Mouse (Mus musculus): ENCODE measurements around the gene Actr3. TPM values are rescaled to one million over a fixed set of nuclear protein-coding genes. Genes with fewer than 3 reads are reported as not detected.

The Actr3 gene
- polyA plus RNA-seq, 1 experiment from 2014 or later, result 248 TPM

GRCm38 (mm10) chr1:125437161-125437560 is 1.6 kb upstream of the Actr3 start:
- no peak for ATAC-seq (ENCODE audit: low FRiP score, low read depth)
- no peak overlapping the region for H3K4me3 ChIP-seq
- 86% methylated on average over 2 of the region's 2 CpGs for WGBS
- no peak overlapping the region for H3K9ac ChIP-seq (replicated peaks)
- H3K4me1 ChIP-seq, result peaks cover 11% of the 10 kb centered on the region
- no peaks in the 10 kb centered on the region for H3K9me3 ChIP-seq
- H3K27me3 ChIP-seq, result no peaks in the 10 kb centered on the region; the same call in 1 of the 2 replicates
- no peak overlapping the region for H3K4me2 ChIP-seq (replicated peaks)
- no peaks in the 10 kb centered on the region for H3K36me3 ChIP-seq
- no peak overlapping the region for H3K27ac ChIP-seq (replicated peaks)

- no peak for ATAC-seq (ENCODE audit: low FRiP score, low read depth)
- Histone ChIP-seq H3K4me1 (peaks cover 18% of the 10 kb centered on the region), H3K27ac (replicated peaks) (peak overlapping the region; percentile 99), H3K4me3 (peak overlapping the region; percentile 82), H3K36me3 (no peaks in the 10 kb centered on the region), H3K9ac (replicated peaks) (peak overlapping the region; percentile 86), H3K27me3 (no peaks in the 10 kb centered on the region; the same call in 1 of the 2 replicates), H3K4me2 (replicated peaks) (peak overlapping the region; percentile 62), H3K9me3 (no peaks in the 10 kb centered on the region)
- WGBS, result under 1% methylated on average over 20 of the region's 23 CpGs
Observed at GRCm38 (mm10) chr1:125435018-125435368, 534 bp downstream of the Actr3 start.

DNA sequence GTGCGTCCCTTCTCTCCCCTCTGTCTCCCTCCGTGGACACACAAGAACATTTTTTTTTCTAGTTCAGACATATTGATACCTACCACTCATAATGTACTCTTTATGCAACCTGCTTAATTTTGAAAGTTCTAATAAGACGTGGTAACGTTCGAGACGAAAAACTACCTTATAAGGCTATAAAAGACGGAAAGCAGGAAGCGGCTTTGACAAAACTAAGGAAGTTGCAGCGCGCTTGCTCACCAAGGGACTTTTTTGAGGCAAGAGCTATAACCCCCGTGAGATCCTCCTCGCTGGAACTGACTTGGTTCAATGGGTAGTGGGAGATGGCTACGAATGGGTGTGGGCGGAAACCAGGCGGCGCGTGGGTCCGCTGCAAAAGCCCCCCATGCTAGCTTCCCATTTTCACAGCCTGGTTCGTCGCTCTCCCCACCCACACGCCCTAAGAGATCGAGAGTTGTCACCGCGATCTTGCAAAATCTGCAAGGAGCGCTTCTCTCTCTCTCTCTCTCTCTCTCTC is 984 bp downstream of the Actr3 start:
- peak; percentile 5 for ATAC-seq (ENCODE audit: low FRiP score, low read depth)
- Histone ChIP-seq H3K4me2 (replicated peaks) (peak overlapping the region; percentile 62), H3K36me3 (no peaks in the 10 kb centered on the region), H3K27ac (replicated peaks) (peak overlapping the region; percentile 99), H3K4me1 (peaks cover 18% of the 10 kb centered on the region), H3K9me3 (no peaks in the 10 kb centered on the region), H3K4me3 (peak overlapping the region; percentile 82), H3K27me3 (no peaks in the 10 kb centered on the region; the same call in 1 of the 2 replicates), H3K9ac (replicated peaks) (peak overlapping the region; percentile 86)
- WGBS, result under 1% methylated on average over 24 of the region's 25 CpGs

DNA sequence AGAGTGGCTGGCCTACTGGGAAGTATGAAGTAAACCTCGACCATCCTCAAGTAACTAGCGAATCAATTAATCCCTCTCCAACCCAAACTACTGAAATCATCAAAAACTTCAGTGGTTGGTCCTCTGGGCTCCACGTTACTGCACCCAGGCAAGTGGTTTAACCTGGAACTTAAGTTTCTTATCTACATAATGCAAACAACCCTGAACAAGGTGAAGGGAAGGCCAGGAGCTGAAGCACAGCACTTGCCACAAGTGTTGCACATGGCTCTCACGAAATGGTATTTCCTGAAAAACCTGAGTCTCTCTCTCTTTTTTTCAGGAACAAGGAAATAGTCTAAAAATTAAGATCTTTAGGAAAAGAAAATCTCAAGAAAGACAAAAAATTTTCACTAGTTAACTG is 4.2 kb downstream of the Actr3 start:
- WGBS, result 85% methylated on average over 4 of the region's 4 CpGs
- ATAC-seq (ENCODE audit: low FRiP score, low read depth), result no peak
- H3K4me1 ChIP-seq, result peaks cover 22% of the 10 kb centered on the region
- no peaks in the 10 kb centered on the region for H3K27me3 ChIP-seq
- no peak overlapping the region for H3K4me2 ChIP-seq (replicated peaks)
- H3K36me3 ChIP-seq, result no peaks in the 10 kb centered on the region
- no peak overlapping the region for H3K27ac ChIP-seq (replicated peaks)
- no peaks in the 10 kb centered on the region for H3K9me3 ChIP-seq
- no peak overlapping the region for H3K9ac ChIP-seq (replicated peaks)
- H3K4me3 ChIP-seq, result no peak overlapping the region

- Histone ChIP-seq H3K4me1 (peaks cover 22% of the 10 kb centered on the region), H3K9ac (replicated peaks) (no peak overlapping the region), H3K4me2 (replicated peaks) (no peak overlapping the region), H3K27me3 (no peaks in the 10 kb centered on the region), H3K27ac (replicated peaks) (no peak overlapping the region), H3K9me3 (no peaks in the 10 kb centered on the region), H3K4me3 (no peak overlapping the region), H3K36me3 (no peaks in the 10 kb centered on the region)
- WGBS, result 74% methylated on average over 7 of the region's 7 CpGs
- no peak for ATAC-seq (ENCODE audit: low FRiP score, low read depth)
Observed at GRCm38 (mm10) chr1:125430737-125431136, 4.8 kb downstream of the Actr3 start.

DNA sequence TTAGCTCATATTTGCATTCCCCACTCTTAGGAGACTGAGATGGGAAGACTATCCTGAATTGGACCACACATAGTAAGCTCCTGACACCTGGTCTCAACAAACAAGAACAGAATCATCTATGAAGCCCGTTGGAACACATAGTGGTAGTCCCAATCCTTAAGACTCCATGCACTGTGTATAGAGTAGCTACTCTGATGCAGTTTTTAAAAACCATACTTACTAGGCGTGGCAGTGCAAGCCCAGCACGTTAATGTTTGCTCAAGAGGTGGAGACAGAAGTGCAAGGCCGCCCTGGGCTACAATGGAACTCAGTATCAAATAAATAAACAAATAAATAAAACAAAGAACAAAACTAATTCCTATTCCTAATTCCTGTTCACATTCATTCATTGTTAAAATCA is 5.5 kb downstream of the Actr3 start:
- Histone ChIP-seq H3K27me3 (no peaks in the 10 kb centered on the region), H3K27ac (replicated peaks) (no peak overlapping the region), H3K9me3 (no peaks in the 10 kb centered on the region), H3K4me1 (peaks cover 22% of the 10 kb centered on the region), H3K4me3 (no peak overlapping the region), H3K36me3 (no peaks in the 10 kb centered on the region), H3K4me2 (replicated peaks) (no peak overlapping the region), H3K9ac (replicated peaks) (no peak overlapping the region)
- 92% methylated on average over 4 of the region's 4 CpGs for WGBS
- ATAC-seq (ENCODE audit: low FRiP score, low read depth), result no peak

DNA sequence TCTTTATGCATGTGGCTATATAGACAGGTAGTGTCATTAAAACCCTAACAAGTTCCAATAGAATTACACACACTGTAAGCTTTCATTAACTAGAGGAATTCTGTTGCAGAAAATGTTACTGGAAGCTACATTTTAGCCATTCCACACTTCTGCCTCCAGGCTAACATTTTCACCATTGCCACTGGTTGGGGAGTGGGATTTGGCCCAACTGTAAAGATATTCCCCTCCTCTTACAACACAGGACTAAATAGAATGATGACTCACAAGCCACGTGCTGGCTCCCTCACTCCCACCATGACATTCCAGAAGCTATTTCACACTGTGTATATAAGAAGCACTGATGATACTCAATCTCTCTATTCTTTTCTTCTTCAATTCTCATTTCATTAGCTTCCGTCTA is 7.2 kb downstream of the Actr3 start:
- no peaks in the 10 kb centered on the region for H3K9me3 ChIP-seq
- WGBS, result 73% methylated on average over 2 of the region's 2 CpGs
- H3K36me3 ChIP-seq, result no peaks in the 10 kb centered on the region
- ATAC-seq (ENCODE audit: low FRiP score, low read depth), result no peak
- no peak overlapping the region for H3K4me3 ChIP-seq
- H3K4me1 ChIP-seq, result peaks cover 18% of the 10 kb centered on the region
- H3K27ac ChIP-seq (replicated peaks), result no peak overlapping the region
- no peaks in the 10 kb centered on the region for H3K27me3 ChIP-seq
- no peak overlapping the region for H3K4me2 ChIP-seq (replicated peaks)
- no peak overlapping the region for H3K9ac ChIP-seq (replicated peaks)

GRCm38 (mm10) chr1:125426387-125427045 is 9.0 kb downstream of the Actr3 start:
- H3K9me3 ChIP-seq, result no peaks in the 10 kb centered on the region
- H3K36me3 ChIP-seq, result no peaks in the 10 kb centered on the region

GRCm38 (mm10) chr1:125419906-125420305 is 15.6 kb downstream of the Actr3 start:
- H3K36me3 ChIP-seq, result peaks cover 11% of the 10 kb centered on the region
- H3K4me2 ChIP-seq (replicated peaks), result no peak overlapping the region
- H3K9ac ChIP-seq (replicated peaks), result no peak overlapping the region
- 70% methylated on average over 2 of the region's 2 CpGs for WGBS
- no peaks in the 10 kb centered on the region for H3K4me1 ChIP-seq
- no peak overlapping the region for H3K4me3 ChIP-seq
- H3K9me3 ChIP-seq, result no peaks in the 10 kb centered on the region
- no peak for ATAC-seq (ENCODE audit: low FRiP score, low read depth)
- H3K27ac ChIP-seq (replicated peaks), result no peak overlapping the region
- H3K27me3 ChIP-seq, result no peaks in the 10 kb centered on the region

More at GRCm38 (mm10) chr1:125426387-125427045, 9.0 kb downstream of the Actr3 start:
- H3K4me1 ChIP-seq, result 0 out of 2 replicates have a peak, but pooled peaks cover 7% of the 10 kb centered on the region
- no peak overlapping the region for H3K9ac ChIP-seq (replicated peaks)
- no peak for ATAC-seq (ENCODE audit: low FRiP score, low read depth)
- WGBS, result 95% methylated on average over 2 of the region's 2 CpGs
- H3K4me3 ChIP-seq, result no peak overlapping the region
- H3K4me2 ChIP-seq (replicated peaks), result no peak overlapping the region
- no peak overlapping the region for H3K27ac ChIP-seq (replicated peaks)
- H3K27me3 ChIP-seq, result no peaks in the 10 kb centered on the region

- no peak for ATAC-seq (ENCODE audit: low FRiP score, low read depth)
- WGBS, result 94% methylated on average over 4 of the region's 4 CpGs
Observed at GRCm38 (mm10) chr1:125418732-125419131, 16.8 kb downstream of the Actr3 start.

DNA sequence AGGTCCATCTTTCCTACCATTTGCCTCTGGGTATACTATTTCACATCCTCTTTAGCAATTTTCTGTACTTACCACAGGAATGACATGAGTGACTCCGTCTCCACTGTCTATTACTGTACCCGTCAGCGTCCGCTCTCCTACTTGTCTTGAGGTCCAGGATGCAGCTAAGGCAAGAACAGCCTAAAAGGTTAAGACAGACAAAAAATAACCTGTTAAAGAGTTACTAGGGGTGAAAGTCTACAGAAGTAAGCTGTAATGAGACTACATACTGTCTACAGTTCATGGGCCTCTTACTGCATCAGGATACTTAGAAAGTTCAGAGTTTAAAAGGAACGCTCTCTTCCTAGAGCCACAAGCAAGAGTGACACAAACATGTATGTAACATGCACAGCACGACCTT is 28.3 kb downstream of the Actr3 start:
- H3K36me3 ChIP-seq, result peaks cover 41% of the 10 kb centered on the region
- no peak overlapping the region for H3K4me2 ChIP-seq (replicated peaks)
- H3K9me3 ChIP-seq, result no peaks in the 10 kb centered on the region
- H3K4me1 ChIP-seq, result no peaks in the 10 kb centered on the region
- H3K27ac ChIP-seq (replicated peaks), result no peak overlapping the region
- H3K4me3 ChIP-seq, result no peak overlapping the region
- no peak for ATAC-seq (ENCODE audit: low FRiP score, low read depth)
- H3K9ac ChIP-seq (replicated peaks), result no peak overlapping the region
- no peaks in the 10 kb centered on the region for H3K27me3 ChIP-seq
- 95% methylated on average over 6 of the region's 6 CpGs for WGBS

More at GRCm38 (mm10) chr1:125418732-125419131, 16.8 kb downstream of the Actr3 start:
- H3K27me3 ChIP-seq, result no peaks in the 10 kb centered on the region
- no peak overlapping the region for H3K9ac ChIP-seq (replicated peaks)
- H3K4me3 ChIP-seq, result no peak overlapping the region
- no peak overlapping the region for H3K27ac ChIP-seq (replicated peaks)
- peaks cover 19% of the 10 kb centered on the region for H3K36me3 ChIP-seq
- no peaks in the 10 kb centered on the region for H3K9me3 ChIP-seq
- no peak overlapping the region for H3K4me2 ChIP-seq (replicated peaks)
- H3K4me1 ChIP-seq, result no peaks in the 10 kb centered on the region

- H3K36me3 ChIP-seq, result peaks cover 58% of the 10 kb centered on the region
- H3K9ac ChIP-seq (replicated peaks), result no peak overlapping the region
- no peaks in the 10 kb centered on the region for H3K9me3 ChIP-seq
- H3K27me3 ChIP-seq, result no peaks in the 10 kb centered on the region
- H3K4me2 ChIP-seq (replicated peaks), result no peak overlapping the region
- 100% methylated on average over 1 of the region's 1 CpGs for WGBS
- ATAC-seq (ENCODE audit: low FRiP score, low read depth), result no peak
- H3K4me3 ChIP-seq, result no peak overlapping the region
- H3K27ac ChIP-seq (replicated peaks), result no peak overlapping the region
- H3K4me1 ChIP-seq, result no peaks in the 10 kb centered on the region
Observed at GRCm38 (mm10) chr1:125395391-125395790, 40.1 kb downstream of the Actr3 start.

Measured in midbrain, embryonic 12.5 days (tissue).